Mouse (Mus musculus) olfactory bulb, adult 2 months (tissue): ENCODE measurements around the gene Lsamp.

Experiments used
- CTCF ChIP-seq: fragments of 200-500 bp; IDR thresholded peaks from 2 replicates; pipeline ENCODE4 v1.5.1; 2012; ENCODE audit warnings: low read depth, mild to moderate bottlenecking, low read length, moderate library complexity; ENCODE audit not compliant: insufficient read depth
- POLR2A ChIP-seq: fragments of 200-500 bp; IDR thresholded peaks from 2 replicates; pipeline ENCODE4 v1.6.1; 2012; ENCODE audit warnings: mild to moderate bottlenecking, low read depth, low read length, moderate library complexity; ENCODE audit not compliant: insufficient read depth

DNA sequence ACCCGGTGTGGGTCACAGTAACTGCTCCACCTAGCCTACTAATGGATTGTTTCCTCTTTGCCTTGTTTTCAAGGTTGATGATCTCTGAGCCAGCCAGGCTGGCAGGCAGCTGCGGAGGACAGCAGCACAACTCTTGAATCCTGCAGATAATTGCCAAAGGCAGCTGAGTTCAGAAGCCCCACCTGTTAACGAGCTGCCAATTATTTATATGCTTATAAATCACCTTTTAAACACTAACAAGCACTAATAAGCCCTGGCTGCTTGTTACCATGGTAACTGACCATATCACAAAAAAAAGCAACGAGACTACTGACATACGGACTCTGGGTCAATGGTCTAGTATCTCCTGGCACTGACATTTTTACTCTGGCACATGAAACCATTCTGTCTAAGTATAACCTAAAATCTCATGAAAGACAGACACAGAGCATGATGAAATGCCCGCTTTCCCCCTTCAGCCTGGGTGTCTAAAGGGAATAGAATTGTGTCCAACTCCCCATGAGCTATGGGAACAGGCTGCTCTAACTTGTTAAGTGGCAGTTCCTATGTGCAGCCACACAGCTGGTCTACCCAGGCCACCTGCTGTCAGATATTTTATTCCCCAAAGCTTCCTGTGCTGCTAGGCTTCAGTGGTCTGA lies 1526.9 kb downstream of the Lsamp start:
- TF ChIP-seq CTCF (no peak), POLR2A (no peak)
